Mouse (Mus musculus) forebrain, embryonic 13.5 days (tissue): ENCODE results near the gene Macrod2. TPM values are rescaled to one million over a fixed set of nuclear protein-coding genes. Genes with fewer than 3 reads are reported as not detected.

Experiments used
- ATAC-seq: fragments of 200-750 bp; cut with Nextera tagmentation; 2 replicates; pipeline ENCODE4 v1.8.0; 2017
- H3K27ac ChIP-seq: fragments of 300-500 bp; sonication (generic); 2 replicates; pipeline ENCODE4 v1.5.1; 2015; ENCODE audit warnings: inconsistent platforms, mild to moderate bottlenecking, moderate library complexity
- H3K27me3 ChIP-seq: fragments of 300-500 bp; sonication (generic); 2 replicates; pipeline ENCODE4 v1.6.1; 2015; ENCODE audit warnings: mild to moderate bottlenecking, inconsistent platforms
- H3K36me3 ChIP-seq: fragments of 300-500 bp; sonication (generic); 2 replicates; pipeline ENCODE4 v1.6.1; 2015; ENCODE audit warnings: mild to moderate bottlenecking, inconsistent platforms; ENCODE audit not compliant: poor library complexity, severe bottlenecking
- H3K4me1 ChIP-seq: fragments of 300-500 bp; sonication (generic); 2 replicates; pipeline ENCODE4 v1.6.1; 2015; ENCODE audit warnings: inconsistent platforms
- H3K4me2 ChIP-seq: fragments of 300-500 bp; sonication (generic); 2 replicates; pipeline ENCODE4 v1.6.1; 2015; ENCODE audit warnings: inconsistent platforms, mild to moderate bottlenecking, moderate library complexity
- H3K4me3 ChIP-seq: fragments of 300-500 bp; sonication (generic); 2 replicates; pipeline ENCODE4 v1.5.1; 2015; ENCODE audit warnings: mild to moderate bottlenecking, inconsistent platforms
- H3K9ac ChIP-seq: fragments of 300-500 bp; sonication (generic); 2 replicates; pipeline ENCODE4 v1.6.1; 2015; ENCODE audit warnings: mild to moderate bottlenecking, inconsistent platforms
- H3K9me3 ChIP-seq: fragments of 300-500 bp; sonication (generic); replicated peaks from 2 replicates; pipeline ENCODE4 v1.6.1; 2016; ENCODE audit warnings: inconsistent platforms
- WGBS: fragments of 180-500 bp; shearing (Covaris S2); methylation state at CpG from one replicate; pipeline ENCODE4 v1.1.7; 2015; 5-methylcytosine and 5-hydroxymethylcytosine counted together
- polyA plus RNA-seq: library from polyadenylated mRNA; unstranded; fragments of >200 nt; fragmentation: Nextera tagmentation; extraction: Ambion mirVana; gene quantifications from 2 replicates; pipeline ENCODE4 v1.2.1, GENCODE M21; 2015

Gene Macrod2
- polyA plus RNA-seq, 1 experiment from 2014 or later: 73.5 TPM

- H3K4me2 ChIP-seq: no peak overlapping the region
- no peak overlapping the region for H3K27ac ChIP-seq
- no peaks in the 10 kb centered on the region for H3K4me1 ChIP-seq
- no peaks in the 10 kb centered on the region for H3K9me3 ChIP-seq
- no peak overlapping the region for H3K4me3 ChIP-seq
- no peak overlapping the region for H3K9ac ChIP-seq
- WGBS: 77% methylated on average over 4 of the region's 4 CpGs
- no peaks in the 10 kb centered on the region for H3K27me3 ChIP-seq
- ATAC-seq: no peak
- no peaks in the 10 kb centered on the region for H3K36me3 ChIP-seq
Observed at GRCm38 (mm10) chr2:142230985-142231549, 1836.0 kb downstream of the Macrod2 start.

DNA sequence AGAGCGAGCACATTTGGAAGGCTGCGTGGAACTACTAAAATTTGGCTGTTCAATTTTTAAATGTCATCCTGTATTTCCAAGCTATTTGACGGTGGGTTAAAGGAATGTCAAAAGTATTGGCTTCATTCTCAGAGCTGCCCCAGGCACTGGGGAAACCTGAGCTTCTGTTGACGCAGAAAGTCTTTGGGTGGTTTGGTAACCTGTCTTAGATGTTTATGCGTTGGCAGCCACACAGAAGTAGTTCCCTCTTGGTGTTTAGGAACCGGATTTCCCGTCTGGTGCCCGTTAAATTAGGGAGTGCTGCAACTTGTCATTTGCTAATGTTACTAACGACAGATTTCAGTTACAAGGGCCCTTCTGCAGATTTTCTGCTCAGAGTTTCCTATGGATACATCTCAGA is 1837.7 kb downstream of the Macrod2 start:
- H3K9me3 ChIP-seq: no peaks in the 10 kb centered on the region
- H3K4me3 ChIP-seq: no peak overlapping the region
- no peak overlapping the region for H3K4me2 ChIP-seq
- no peaks in the 10 kb centered on the region for H3K27me3 ChIP-seq
- H3K27ac ChIP-seq: no peak overlapping the region
- 81% methylated on average over 9 of the region's 9 CpGs for WGBS
- no peak for ATAC-seq
- H3K4me1 ChIP-seq: no peaks in the 10 kb centered on the region
- no peaks in the 10 kb centered on the region for H3K36me3 ChIP-seq
- no peak overlapping the region for H3K9ac ChIP-seq

DNA sequence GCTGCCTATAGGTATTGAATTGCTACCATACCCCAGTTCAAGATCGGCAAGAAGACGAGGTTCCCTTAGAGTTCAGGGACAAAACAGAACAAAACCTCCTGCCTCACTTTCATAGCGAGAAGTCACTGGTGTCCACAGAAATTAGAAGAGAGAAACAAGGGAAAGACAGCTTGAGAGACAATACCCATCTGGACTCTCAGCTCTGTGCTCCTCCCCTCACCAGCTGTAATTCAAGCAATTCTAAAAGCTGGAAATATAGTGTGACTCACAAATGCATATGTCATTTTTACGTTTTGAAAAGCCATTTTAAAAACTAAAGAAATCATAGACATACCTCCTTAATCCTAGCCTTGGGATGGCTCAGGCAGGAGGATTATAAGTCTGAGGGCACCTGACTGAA is 1848.4 kb downstream of the Macrod2 start:
- Histone ChIP-seq H3K27me3 (no peaks in the 10 kb centered on the region), H3K9me3 (no peaks in the 10 kb centered on the region), H3K9ac (no peak overlapping the region), H3K4me1 (no peaks in the 10 kb centered on the region), H3K4me2 (no peak overlapping the region), H3K4me3 (no peak overlapping the region), H3K27ac (no peak overlapping the region), H3K36me3 (no peaks in the 10 kb centered on the region)
- WGBS: 87% methylated on average over 4 of the region's 4 CpGs
- ATAC-seq: no peak

DNA sequence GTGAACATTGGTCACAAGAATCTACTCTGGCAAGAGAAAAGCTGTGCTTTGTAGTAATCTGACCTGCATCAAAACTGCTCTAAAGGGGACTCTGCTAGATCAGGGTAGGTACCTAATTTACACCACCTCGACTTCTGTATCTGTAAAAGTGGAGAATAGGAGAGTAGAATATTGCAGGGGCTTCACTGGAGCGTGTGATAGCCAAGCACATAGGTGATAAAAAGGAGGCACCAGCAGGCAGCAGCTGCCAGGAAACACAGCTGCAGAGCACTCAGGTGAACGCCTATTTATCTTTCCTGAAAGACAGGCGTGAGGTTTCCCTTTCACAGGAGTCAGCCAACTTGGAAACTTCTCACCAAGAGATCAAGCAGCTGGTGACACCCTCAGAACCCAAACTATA is 1855.3 kb downstream of the Macrod2 start:
- Histone ChIP-seq H3K9ac (no peak overlapping the region), H3K27ac (no peak overlapping the region), H3K36me3 (no peaks in the 10 kb centered on the region), H3K4me1 (peaks cover 18% of the 10 kb centered on the region), H3K27me3 (no peaks in the 10 kb centered on the region), H3K4me2 (no peak overlapping the region), H3K9me3 (no peaks in the 10 kb centered on the region), H3K4me3 (no peak overlapping the region)
- WGBS: 75% methylated on average over 4 of the region's 4 CpGs
- ATAC-seq: no peak

DNA sequence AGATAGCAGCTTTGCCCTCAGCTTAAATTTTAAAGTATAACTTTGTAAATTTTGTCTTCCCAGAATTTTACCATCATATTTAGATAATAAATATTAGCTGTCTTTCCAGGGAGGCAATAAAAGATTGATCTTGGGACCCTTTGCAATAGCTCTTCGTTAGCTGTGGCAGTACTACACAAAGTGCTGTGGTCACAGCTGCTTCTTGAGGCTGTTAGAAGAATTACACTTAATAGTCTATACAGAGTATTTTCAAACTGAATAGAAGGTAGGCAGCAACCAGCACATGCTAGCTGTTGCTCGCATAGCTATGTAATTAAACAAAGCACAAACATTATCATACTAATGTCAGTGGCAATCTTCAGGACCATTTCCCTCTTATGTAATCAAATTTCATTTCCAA is 1856.4 kb downstream of the Macrod2 start:
- H3K9ac ChIP-seq: no peak overlapping the region
- H3K36me3 ChIP-seq: no peaks in the 10 kb centered on the region
- no peaks in the 10 kb centered on the region for H3K9me3 ChIP-seq
- H3K4me2 ChIP-seq: no peak overlapping the region
- ATAC-seq: no peak
- peaks cover 18% of the 10 kb centered on the region for H3K4me1 ChIP-seq
- 53% methylated on average over 2 of the region's 2 CpGs for WGBS
- H3K27me3 ChIP-seq: no peaks in the 10 kb centered on the region
- no peak overlapping the region for H3K4me3 ChIP-seq
- no peak overlapping the region for H3K27ac ChIP-seq

GRCm38 (mm10) chr2:142253913-142254312 is 1858.8 kb downstream of the Macrod2 start:
- peak; percentile 92 for ATAC-seq
- Histone ChIP-seq H3K9ac (no peak overlapping the region), H3K27ac (no peak overlapping the region), H3K9me3 (no peaks in the 10 kb centered on the region), H3K4me3 (no peak overlapping the region), H3K4me1 (peaks cover 18% of the 10 kb centered on the region), H3K36me3 (no peaks in the 10 kb centered on the region), H3K4me2 (peak overlapping the region; percentile 40; the same call in 1 of the 2 replicates), H3K27me3 (no peaks in the 10 kb centered on the region)
- WGBS: 10% methylated on average over 11 of the region's 11 CpGs

GRCm38 (mm10) chr2:142254566-142254965 is 1859.5 kb downstream of the Macrod2 start:
- Histone ChIP-seq H3K9ac (no peak overlapping the region), H3K4me3 (no peak overlapping the region), H3K4me1 (peaks cover 18% of the 10 kb centered on the region), H3K4me2 (no peak overlapping the region), H3K9me3 (no peaks in the 10 kb centered on the region), H3K27ac (no peak overlapping the region), H3K27me3 (no peaks in the 10 kb centered on the region), H3K36me3 (no peaks in the 10 kb centered on the region)
- 66% methylated on average over 6 of the region's 6 CpGs for WGBS
- ATAC-seq: peak; percentile 43; the same call in 1 of the 2 replicates

DNA sequence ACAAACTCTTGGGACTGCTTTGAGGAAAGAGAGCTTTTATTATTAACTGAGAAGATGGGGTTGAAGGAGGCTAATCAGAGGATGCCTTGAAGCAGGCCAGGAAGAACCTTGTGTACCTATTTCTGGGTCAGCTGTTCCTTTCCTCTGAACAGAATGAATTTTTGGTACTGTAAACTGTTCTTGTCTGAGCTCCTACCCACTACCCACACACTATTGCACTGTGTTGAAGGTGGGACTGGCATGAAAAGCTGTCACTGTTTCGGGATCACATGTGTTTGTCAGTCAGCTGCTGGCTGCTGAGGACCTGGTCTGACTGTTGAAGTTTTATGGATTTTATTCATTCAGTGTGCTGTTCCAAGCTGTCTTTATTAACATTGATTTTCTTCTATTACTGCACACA is 1862.4 kb downstream of the Macrod2 start:
- WGBS: 95% methylated on average over 1 of the region's 1 CpGs
- Histone ChIP-seq H3K27me3 (no peaks in the 10 kb centered on the region), H3K9me3 (no peaks in the 10 kb centered on the region), H3K36me3 (no peaks in the 10 kb centered on the region), H3K4me2 (no peak overlapping the region), H3K4me3 (no peak overlapping the region), H3K27ac (no peak overlapping the region), H3K9ac (no peak overlapping the region), H3K4me1 (peaks cover 15% of the 10 kb centered on the region)
- no peak for ATAC-seq

- Histone ChIP-seq H3K4me1 (no peaks in the 10 kb centered on the region), H3K27ac (no peak overlapping the region), H3K4me2 (no peak overlapping the region), H3K36me3 (no peaks in the 10 kb centered on the region), H3K27me3 (no peaks in the 10 kb centered on the region), H3K4me3 (no peak overlapping the region), H3K9ac (no peak overlapping the region), H3K9me3 (no peaks in the 10 kb centered on the region)
- 92% methylated on average over 6 of the region's 6 CpGs for WGBS
- ATAC-seq: no peak
Observed at GRCm38 (mm10) chr2:142261046-142261445, 1865.9 kb downstream of the Macrod2 start.

DNA sequence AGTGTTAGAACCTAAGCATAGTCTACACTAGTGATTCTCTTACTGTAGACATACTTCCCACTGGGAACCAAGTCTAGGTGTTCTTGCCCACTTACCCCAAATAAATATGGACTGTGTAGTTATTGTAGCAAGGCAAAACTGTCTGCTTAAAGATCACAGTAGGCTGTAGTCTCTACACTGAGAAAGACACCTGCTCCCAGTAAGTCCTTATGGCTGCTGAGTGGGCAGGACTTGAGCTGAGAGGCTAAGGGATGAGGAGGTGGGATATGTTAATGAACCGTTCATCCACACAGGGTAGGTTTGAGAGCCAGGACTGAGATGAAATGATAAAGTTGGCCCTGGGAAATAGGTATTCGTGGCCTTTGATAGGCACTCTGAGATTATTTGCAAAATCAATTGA is 1869.6 kb downstream of the Macrod2 start:
- ATAC-seq: no peak
- no peak overlapping the region for H3K4me3 ChIP-seq
- H3K27me3 ChIP-seq: no peaks in the 10 kb centered on the region
- H3K9ac ChIP-seq: no peak overlapping the region
- H3K4me1 ChIP-seq: no peaks in the 10 kb centered on the region
- no peak overlapping the region for H3K27ac ChIP-seq
- H3K4me2 ChIP-seq: no peak overlapping the region
- WGBS: 90% methylated on average over 2 of the region's 2 CpGs
- H3K36me3 ChIP-seq: no peaks in the 10 kb centered on the region
- no peaks in the 10 kb centered on the region for H3K9me3 ChIP-seq

DNA sequence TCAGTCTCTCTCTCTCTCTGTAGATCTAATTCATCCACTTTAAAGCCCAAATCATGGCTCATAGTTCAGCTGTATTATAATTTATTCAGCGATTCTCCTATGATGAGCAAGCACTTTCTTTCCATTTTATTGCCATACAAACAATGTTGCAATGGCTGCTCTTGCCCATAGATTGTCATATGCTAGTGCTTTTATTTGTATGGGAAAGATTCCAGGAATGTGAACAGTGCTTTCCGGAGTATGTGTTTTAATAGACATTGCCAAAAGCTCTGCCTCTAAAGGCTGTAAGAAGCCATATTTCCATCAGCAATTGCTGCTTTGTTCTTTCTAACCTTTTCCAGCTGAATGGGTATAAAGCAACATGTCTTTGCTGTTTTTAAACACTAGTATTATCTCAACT is 1872.7 kb downstream of the Macrod2 start:
- no peaks in the 10 kb centered on the region for H3K27me3 ChIP-seq
- 84% methylated on average over 2 of the region's 2 CpGs for WGBS
- no peak overlapping the region for H3K27ac ChIP-seq
- no peaks in the 10 kb centered on the region for H3K36me3 ChIP-seq
- H3K4me2 ChIP-seq: no peak overlapping the region
- H3K4me3 ChIP-seq: no peak overlapping the region
- no peak for ATAC-seq
- no peak overlapping the region for H3K9ac ChIP-seq
- no peaks in the 10 kb centered on the region for H3K4me1 ChIP-seq
- no peaks in the 10 kb centered on the region for H3K9me3 ChIP-seq

DNA sequence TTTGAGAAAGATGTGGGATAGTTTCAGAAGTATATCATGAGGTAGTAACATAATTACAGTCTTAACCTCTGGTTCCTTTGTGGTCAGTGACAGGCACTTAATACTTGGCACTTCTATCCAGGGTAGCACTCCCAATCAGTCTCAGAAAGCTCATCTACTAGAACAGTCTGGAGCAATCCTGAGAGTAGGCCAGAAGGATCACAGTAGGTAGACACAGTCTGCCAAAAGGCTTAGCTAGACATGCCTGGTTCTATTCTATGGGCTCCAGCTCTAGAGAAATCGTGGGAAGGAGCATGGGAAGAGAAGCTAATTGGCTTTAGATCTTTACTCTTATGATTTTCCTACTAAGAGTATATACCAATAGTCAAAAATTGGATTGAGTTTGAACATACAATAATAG is 1891.7 kb downstream of the Macrod2 start:
- H3K27ac ChIP-seq: no peak overlapping the region
- WGBS: 67% methylated on average over 1 of the region's 1 CpGs
- H3K4me3 ChIP-seq: no peak overlapping the region
- no peaks in the 10 kb centered on the region for H3K36me3 ChIP-seq
- no peak for ATAC-seq
- H3K4me1 ChIP-seq: no peaks in the 10 kb centered on the region
- H3K9ac ChIP-seq: no peak overlapping the region
- H3K27me3 ChIP-seq: no peaks in the 10 kb centered on the region
- no peaks in the 10 kb centered on the region for H3K9me3 ChIP-seq
- no peak overlapping the region for H3K4me2 ChIP-seq

DNA sequence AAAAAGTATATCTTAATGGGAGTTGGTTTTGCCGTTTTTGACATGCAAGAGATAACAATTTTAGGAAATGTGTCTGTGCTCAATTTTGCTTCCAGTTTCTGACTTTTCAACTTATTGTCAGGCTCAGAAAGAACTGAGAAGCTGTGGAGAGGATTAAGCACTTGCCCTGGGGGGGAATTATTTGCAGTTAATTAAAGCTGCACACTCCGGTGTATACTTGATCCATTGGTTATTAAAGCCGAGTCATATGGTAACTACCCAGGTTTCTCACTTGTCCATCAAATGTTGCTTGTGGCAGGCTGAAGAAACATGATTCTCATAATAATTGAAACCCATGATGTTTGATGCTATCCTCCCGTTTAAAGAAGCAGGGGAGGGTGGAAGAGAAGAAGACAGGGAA is 1899.7 kb downstream of the Macrod2 start:
- H3K27me3 ChIP-seq: no peaks in the 10 kb centered on the region
- ATAC-seq: no peak
- H3K4me3 ChIP-seq: no peak overlapping the region
- H3K4me1 ChIP-seq: no peaks in the 10 kb centered on the region
- no peaks in the 10 kb centered on the region for H3K36me3 ChIP-seq
- H3K27ac ChIP-seq: no peak overlapping the region
- no peak overlapping the region for H3K4me2 ChIP-seq
- WGBS: 25% methylated on average over 4 of the region's 4 CpGs
- no peaks in the 10 kb centered on the region for H3K9me3 ChIP-seq
- H3K9ac ChIP-seq: no peak overlapping the region
